Mouse (Mus musculus): ENCODE results near the gene Zfp69.

Zfp69 gene

GRCm38 (mm10) chr4:120951428-120951973 is at the start of gene Zfp69:
Gene Zfp69, minus strand, starts transcription at chr4:120951699.
- peak; percentile 85 to 92 for DNase-seq (ENCODE audit: low spot score in 2 of 2)

- DNase-seq (ENCODE audit: low spot score in 2 of 2): no peak
Measured at GRCm38 (mm10) chr4:121001042-121001441, 49.5 kb upstream of the Zfp69 start.

- no peak for DNase-seq (ENCODE audit: low spot score in 2 of 2)
Measured at GRCm38 (mm10) chr4:120995911-120996310, 44.4 kb upstream of the Zfp69 start.

GRCm38 (mm10) chr4:120993025-120993424 is 41.5 kb upstream of the Zfp69 start:
- DNase-seq (ENCODE audit: low spot score in 2 of 2): no peak

GRCm38 (mm10) chr4:120992284-120992683 is 40.8 kb upstream of the Zfp69 start:
- no peak for DNase-seq (ENCODE audit: low spot score in 2 of 2)

GRCm38 (mm10) chr4:120987319-120987718 is 35.8 kb upstream of the Zfp69 start:
- DNase-seq (ENCODE audit: low spot score in 2 of 2): no peak

- DNase-seq (ENCODE audit: low spot score in 2 of 2): peak in 1 of 2 experiments; percentile 60
Measured at GRCm38 (mm10) chr4:120986446-120986845, 34.9 kb upstream of the Zfp69 start.

GRCm38 (mm10) chr4:120978221-120978620 is 26.7 kb upstream of the Zfp69 start:
- no peak for DNase-seq (ENCODE audit: low spot score in 2 of 2)

GRCm38 (mm10) chr4:120975428-120975734 is 23.9 kb upstream of the Zfp69 start:
- peak; percentile 56 to 57 for DNase-seq (ENCODE audit: low spot score in 2 of 2)

- DNase-seq (ENCODE audit: low spot score in 2 of 2): peak; percentile 17 to 43
Measured at GRCm38 (mm10) chr4:120974711-120975427, 23.4 kb upstream of the Zfp69 start.

- DNase-seq (ENCODE audit: low spot score in 2 of 2): no peak
Measured at GRCm38 (mm10) chr4:120971842-120972241, 20.3 kb upstream of the Zfp69 start.

GRCm38 (mm10) chr4:120969382-120970146 is 18.1 kb upstream of the Zfp69 start:
- DNase-seq (ENCODE audit: low spot score in 2 of 2): peak in 1 of 2 experiments; percentile 35

GRCm38 (mm10) chr4:120968486-120968885 is 17.0 kb upstream of the Zfp69 start:
- no peak for DNase-seq (ENCODE audit: low spot score in 2 of 2)

GRCm38 (mm10) chr4:120955586-120955985 is 4.1 kb upstream of the Zfp69 start:
- DNase-seq (ENCODE audit: low spot score in 2 of 2): no peak

GRCm38 (mm10) chr4:120953667-120954066 is 2.2 kb upstream of the Zfp69 start:
- DNase-seq (ENCODE audit: low spot score in 2 of 2): no peak

GRCm38 (mm10) chr4:120953038-120953437 is 1.5 kb upstream of the Zfp69 start:
- DNase-seq (ENCODE audit: low spot score in 2 of 2): no peak

- DNase-seq (ENCODE audit: low spot score in 2 of 2): no peak
Measured at GRCm38 (mm10) chr4:120952163-120952562, 664 bp upstream of the Zfp69 start.

GRCm38 (mm10) chr4:120950763-120951427 is 604 bp downstream of the Zfp69 start:
- DNase-seq (ENCODE audit: low spot score in 2 of 2): no peak

- peak in 1 of 2 experiments; percentile 14 for DNase-seq (ENCODE audit: low spot score in 2 of 2)
Measured at GRCm38 (mm10) chr4:120948938-120949337, 2.6 kb downstream of the Zfp69 start.

GRCm38 (mm10) chr4:120935006-120935405 is 16.5 kb downstream of the Zfp69 start:
- DNase-seq (ENCODE audit: low spot score in 2 of 2): no peak

- no peak for DNase-seq (ENCODE audit: low spot score in 2 of 2)
Measured at GRCm38 (mm10) chr4:120930736-120931135, 20.8 kb downstream of the Zfp69 start.

- no peak for DNase-seq (ENCODE audit: low spot score in 2 of 2)
Measured at GRCm38 (mm10) chr4:120928686-120929085, 22.8 kb downstream of the Zfp69 start.
